Mouse (Mus musculus): ENCODE measurements around the gene Dtd1. TPM values are rescaled to one million over a fixed set of nuclear protein-coding genes. Genes with fewer than 3 reads are reported as not detected.

Dtd1 gene
- polyA plus RNA-seq, 1 experiment from 2014 or later: 38.0 TPM

Small RNAs within 50 kb of the gene (microRNA-seq; reads per million reads assigned to microRNA genes)
- gene Gm24823: not detected

Other genes with a start within 250 kb of the Dtd1 start
- 38.9 and 43.4 TPM in 2 replicates for gene Kat14, start 230.9 kb upstream of the Dtd1 start, polyA plus RNA-seq (2015; fragmentation: Nextera tagmentation; extraction: Ambion mirVana)
- gene Pet117, start 230.9 kb upstream of the Dtd1 start, polyA plus RNA-seq (2015; fragmentation: Nextera tagmentation; extraction: Ambion mirVana): 3.3 TPM in 1 of 2 replicates, not detected in the other
- gene Dzank1, start 72.5 kb upstream of the Dtd1 start, polyA plus RNA-seq (2015; fragmentation: Nextera tagmentation; extraction: Ambion mirVana): 0.82 and 1.4 TPM in 2 replicates
- gene Polr3f, start 72.2 kb upstream of the Dtd1 start, polyA plus RNA-seq (2015; fragmentation: Nextera tagmentation; extraction: Ambion mirVana): 24.6 and 26.3 TPM in 2 replicates
- 59.9 and 63.8 TPM in 2 replicates for gene Rbbp9, start 49.0 kb upstream of the Dtd1 start, polyA plus RNA-seq (2015; fragmentation: Nextera tagmentation; extraction: Ambion mirVana)
- 88.8 and 91.3 TPM in 2 replicates for gene Sec23b, start 43.7 kb upstream of the Dtd1 start, polyA plus RNA-seq (2015; fragmentation: Nextera tagmentation; extraction: Ambion mirVana)
- 32.7 and 33.3 TPM in 2 replicates for gene Smim26, start 5.8 kb upstream of the Dtd1 start, polyA plus RNA-seq (2015; fragmentation: Nextera tagmentation; extraction: Ambion mirVana)
- gene Scp2d1, start 223.8 kb downstream of the Dtd1 start, polyA plus RNA-seq (2015; fragmentation: Nextera tagmentation; extraction: Ambion mirVana): not detected in 2 replicates